ENCODE assay signal across 11 mouse cellular contexts in the genomic region with DNA sequence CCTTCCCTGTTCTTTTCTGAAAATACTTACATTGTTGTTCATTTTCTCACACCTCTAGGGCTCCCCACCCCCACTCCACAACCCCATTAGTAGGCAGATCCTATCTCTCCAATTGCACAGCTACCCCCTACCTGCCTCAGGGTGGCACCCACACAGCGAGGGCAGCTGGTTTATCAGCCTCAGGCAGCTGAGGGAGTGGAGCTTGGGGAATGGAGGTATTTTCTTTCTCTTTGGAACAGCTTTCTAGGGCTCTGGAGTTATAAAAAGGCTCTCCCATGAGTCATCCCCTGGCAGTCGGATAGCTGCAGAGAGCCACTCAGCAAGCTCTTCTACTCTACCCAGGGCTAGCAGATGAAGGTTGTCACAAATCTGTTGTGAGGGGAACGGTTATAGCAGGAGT. TPM values are rescaled to one million over a fixed set of nuclear protein-coding genes. Genes with fewer than 3 reads are reported as not detected.
DNase-seq lines count a peak whose midpoint lies in the region; ATAC-seq and TF ChIP-seq lines count a peak whose summit lies in the region.
"Had no signal": no experiment of that assay in that cellular context is flagged by ENCODE, and none has a peak within 500 bp of the region (broad histone marks: within the 10 kb centered on the region; RNA-seq: fewer than 3 reads in every experiment).

No protein-coding gene starts in this region.

- H3K4me2 ChIP-seq in lung, postnatal 0 days (replicated peaks; ENCODE audit: low read depth, low read length), result no peak overlapping the region
- no peak overlapping the region for H3K4me2 ChIP-seq in intestine, postnatal 0 days (replicated peaks; ENCODE audit: low read depth)
- H3K4me2 ChIP-seq: kidney, embryonic 15.5 days; liver, embryonic 13.5 days; midbrain, embryonic 11.5 days had no signal

- H3K9ac ChIP-seq in lung, postnatal 0 days (replicated peaks; ENCODE audit: low read depth), result no peak overlapping the region
- H3K9ac ChIP-seq in intestine, postnatal 0 days (ENCODE audit: low read depth, low read length), result no peak overlapping the region
- H3K9ac ChIP-seq: kidney, embryonic 15.5 days; liver, embryonic 13.5 days had no signal

- H3K9me3 ChIP-seq in lung, postnatal 0 days (ENCODE audit: low read length), result no peaks in the 10 kb centered on the region
- H3K9me3 ChIP-seq in intestine, postnatal 0 days (ENCODE audit: control insufficient read depth), result no peaks in the 10 kb centered on the region
- H3K9me3 ChIP-seq: kidney, embryonic 15.5 days; liver, embryonic 13.5 days had no signal

- no peaks in the 10 kb centered on the region for H3K27me3 ChIP-seq in lung, postnatal 0 days (replicated peaks; ENCODE audit: insufficient read depth, low read length)
- H3K27me3 ChIP-seq in intestine, postnatal 0 days (replicated peaks; ENCODE audit: control insufficient read depth, insufficient read depth, low read length), result no peaks in the 10 kb centered on the region
- H3K27me3 ChIP-seq: kidney, embryonic 15.5 days; liver, embryonic 13.5 days had no signal

- no peak for TF ChIP-seq EP300 in lung, postnatal 0 days (IDR thresholded peaks at IDR 0.05)

- H3K4me3 ChIP-seq in lung, postnatal 0 days (ENCODE audit: low read depth, low read length), result no peak overlapping the region
- no peak overlapping the region for H3K4me3 ChIP-seq in intestine, postnatal 0 days (ENCODE audit: low read depth, low read length)
- H3K4me3 ChIP-seq: kidney, embryonic 15.5 days; liver, embryonic 13.5 days had no signal

- WGBS in lung, postnatal 0 days, result 66% methylated on average over 3 of the region's 3 CpGs
- WGBS in intestine, postnatal 0 days, result 54% methylated on average over 3 of the region's 3 CpGs

- ATAC-seq in lung, postnatal 0 days, result peak; percentile 74
- no peak for ATAC-seq in intestine, postnatal 0 days

- DNase-seq in cerebellum, adult 11 months, result peak; percentile 16
- no peak for DNase-seq in cerebellum, postnatal 4 days (ENCODE audit: low spot score in 2 of 2)
- DNase-seq in lung, postnatal 0 days (ENCODE audit: low spot score), result peak; percentile 50
- DNase-seq in lung, postnatal 4 days, result no peak
- DNase-seq in gastrocnemius, postnatal 25 days, result peak; percentile 48
- peak; percentile 85 for DNase-seq in skeletal muscle tissue, adult 2 months (ENCODE audit: low read depth, low spot score)
- DNase-seq in thymus, postnatal 25 days, result no peak
- DNase-seq: liver, embryonic 13.5 days had no signal

- H3K4me1 ChIP-seq in lung, postnatal 0 days (ENCODE audit: insufficient read depth, low read depth, low read length), result no peaks in the 10 kb centered on the region
- no peaks in the 10 kb centered on the region for H3K4me1 ChIP-seq in intestine, postnatal 0 days (replicated peaks; ENCODE audit: control insufficient read depth, insufficient read depth, low read length)
- H3K4me1 ChIP-seq: kidney, embryonic 15.5 days; liver, embryonic 13.5 days had no signal

- H3K36me3 ChIP-seq in lung, postnatal 0 days (ENCODE audit: insufficient read depth, low read length), result no peaks in the 10 kb centered on the region
- H3K36me3 ChIP-seq in intestine, postnatal 0 days (ENCODE audit: control insufficient read depth, insufficient read depth), result no peaks in the 10 kb centered on the region
- H3K36me3 ChIP-seq: kidney, embryonic 15.5 days; liver, embryonic 13.5 days had no signal

- H3K27ac ChIP-seq in lung, postnatal 0 days (ENCODE audit: low read length), result no peak overlapping the region
- H3K27ac ChIP-seq in intestine, postnatal 0 days (ENCODE audit: low read depth, low read length), result no peak overlapping the region
- H3K27ac ChIP-seq: kidney, embryonic 15.5 days; liver, embryonic 13.5 days had no signal

- 0 out of 2 replicates have a peak, but pooled peaks have one; percentile 5 for TF ChIP-seq CTCF in lung, postnatal 0 days (IDR thresholded peaks at IDR 0.05)
- TF ChIP-seq CTCF in intestine, postnatal 0 days (IDR thresholded peaks at IDR 0.05; ENCODE audit: low read depth), result no peak

RNA-seq across cellular contexts. Expression of a gene that starts 20.6 kb away (rescaled TPM):
- 3.8 and 5.9 TPM in 2 replicates for polyA plus RNA-seq in lung, postnatal 0 days (2015; fragmentation: Nextera tagmentation; extraction: Ambion mirVana)
- under 1 TPM; 0.28 to 0.35 TPM for total RNA-seq in gastrocnemius, postnatal 25 days (2021)
- polyA plus RNA-seq in intestine, postnatal 0 days (2015; fragmentation: Nextera tagmentation; extraction: Ambion mirVana), result 13.3 and 14.0 TPM in 2 replicates

RNA-seq across cellular contexts. Expression of a gene that starts 25.9 kb away (rescaled TPM):
- 13.5 and 13.6 TPM in 2 replicates for polyA plus RNA-seq in lung, postnatal 0 days (2015; fragmentation: Nextera tagmentation; extraction: Ambion mirVana)
- total RNA-seq in gastrocnemius, postnatal 25 days (2021), result 1 to 10 TPM; 1.9 to 5.3 TPM
- polyA plus RNA-seq in intestine, postnatal 0 days (2015; fragmentation: Nextera tagmentation; extraction: Ambion mirVana), result 2.5 and 3.1 TPM in 2 replicates

Comparison
In these comparisons a context has a peak if more than half of its experiments do, and no peak if none do; other contexts are left out.
1. DNase-seq: peak in cerebellum, adult 11 months (single experiment), lung, postnatal 0 days (single experiment), gastrocnemius, postnatal 25 days (single experiment) and skeletal muscle tissue, adult 2 months (single experiment); none in cerebellum, postnatal 4 days (0 of 2), lung, postnatal 4 days (0 of 2) and thymus, postnatal 25 days (single experiment).